Mouse (Mus musculus) liver, embryonic 16.5 days (tissue): ENCODE results near the gene Nln. TPM values are rescaled to one million over a fixed set of nuclear protein-coding genes. Genes with fewer than 3 reads are reported as not detected.

Source experiments
- ATAC-seq: fragments of 200-750 bp; cut with Nextera tagmentation; 2 replicates; pipeline ENCODE4 v1.8.0; 2017; ENCODE audit warnings: low read depth, mild to moderate bottlenecking, moderate number of reproducible peaks, moderate library complexity
- H3K27ac ChIP-seq: fragments of 300-500 bp; sonication (generic); 2 replicates; pipeline ENCODE4 v1.5.1; 2014; ENCODE audit warnings: mild to moderate bottlenecking, low read length
- H3K27me3 ChIP-seq: fragments of 300-500 bp; sonication (generic); 2 replicates; pipeline ENCODE4 v1.6.1; 2014; ENCODE audit warnings: low read depth, low read length, mixed read lengths; ENCODE audit not compliant: control insufficient read depth, insufficient read depth
- H3K36me3 ChIP-seq: fragments of 300-500 bp; sonication (generic); 2 replicates; pipeline ENCODE4 v1.6.1; 2014; ENCODE audit warnings: mild to moderate bottlenecking; ENCODE audit not compliant: control insufficient read depth, insufficient read depth
- H3K4me1 ChIP-seq: fragments of 300-500 bp; sonication (generic); 2 replicates; pipeline ENCODE4 v1.6.1; 2014; ENCODE audit warnings: low read depth, low read length, mixed read lengths; ENCODE audit not compliant: control insufficient read depth
- H3K4me2 ChIP-seq: fragments of 300-500 bp; sonication (generic); 2 replicates; pipeline ENCODE4 v1.6.1; 2014; ENCODE audit warnings: low read depth, low read length, mixed read lengths
- H3K4me3 ChIP-seq: fragments of 300-500 bp; sonication (generic); 2 replicates; pipeline ENCODE4 v1.5.1; 2014; ENCODE audit warnings: low read depth, mild to moderate bottlenecking, low read length
- H3K9ac ChIP-seq: fragments of 300-500 bp; sonication (generic); 2 replicates; pipeline ENCODE4 v1.6.1; 2014; ENCODE audit warnings: low read depth, low read length
- H3K9me3 ChIP-seq: fragments of 300-500 bp; sonication (generic); replicated peaks from 2 replicates; pipeline ENCODE4 v1.6.1; 2016; ENCODE audit warnings: low read length; ENCODE audit not compliant: control insufficient read depth
- WGBS: fragments of 180-500 bp; shearing (Covaris S2); extraction: QIAGEN DNeasy Blood & Tissue Kit; methylation state at CpG from one replicate; pipeline ENCODE4 v1.1.7; 2014; ENCODE audit not compliant: insufficient replicate concordance; 5-methylcytosine and 5-hydroxymethylcytosine counted together
- polyA plus RNA-seq: library from polyadenylated mRNA; unstranded; fragments of >200 nt; fragmentation: Nextera tagmentation; extraction: Ambion mirVana; gene quantifications from 2 replicates; pipeline ENCODE4 v1.2.1, GENCODE M21; 2015

Gene Nln
- polyA plus RNA-seq, 1 experiment from 2014 or later: 18.3 TPM

DNA sequence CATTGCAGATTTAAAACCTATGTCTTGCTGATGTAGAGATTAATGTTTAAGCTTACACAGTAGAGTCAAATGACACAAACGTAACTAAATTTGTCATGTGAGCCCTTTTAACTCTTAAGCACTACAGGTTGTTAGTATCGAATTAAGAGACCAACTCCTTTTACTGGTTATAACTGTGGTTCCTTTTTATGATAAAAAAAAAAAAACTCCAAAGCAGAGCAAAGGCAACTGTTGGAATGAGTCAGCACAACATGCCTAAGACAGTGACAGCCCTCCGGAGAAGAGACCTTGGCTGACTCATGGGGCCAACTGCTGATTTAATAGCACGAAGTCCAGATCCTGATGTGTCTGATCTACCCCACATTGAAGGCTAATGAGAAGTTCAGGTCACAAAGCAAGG lies 68.5 kb downstream of the Nln start:
- H3K36me3 ChIP-seq: no peaks in the 10 kb centered on the region
- WGBS: 13% methylated on average over 4 of the region's 4 CpGs
- H3K4me3 ChIP-seq: no peak overlapping the region
- no peak overlapping the region for H3K27ac ChIP-seq
- no peaks in the 10 kb centered on the region for H3K9me3 ChIP-seq
- no peak for ATAC-seq
- no peak overlapping the region for H3K4me2 ChIP-seq
- H3K4me1 ChIP-seq: peaks cover 9% of the 10 kb centered on the region
- H3K9ac ChIP-seq: no peak overlapping the region
- no peaks in the 10 kb centered on the region for H3K27me3 ChIP-seq

DNA sequence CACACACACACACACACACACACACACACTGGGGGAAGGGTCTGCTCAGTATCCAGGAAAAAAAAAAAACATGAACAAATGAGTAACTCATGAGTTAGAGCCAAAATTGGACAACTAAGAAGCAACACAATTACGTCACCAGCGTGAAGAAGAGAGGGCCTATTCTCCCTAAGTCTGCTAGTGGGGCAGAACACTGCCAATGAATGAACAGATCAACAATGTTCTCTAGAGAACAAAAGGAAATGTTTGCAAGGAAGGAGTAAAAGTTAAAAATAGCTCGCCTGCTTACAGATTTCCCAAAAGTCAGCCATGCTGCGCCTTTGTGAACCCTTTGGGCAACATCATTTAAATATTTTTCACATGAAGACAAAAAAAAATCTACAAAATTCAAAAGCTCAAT lies 69.6 kb downstream of the Nln start:
- Histone ChIP-seq H3K27me3 (no peaks in the 10 kb centered on the region), H3K36me3 (no peaks in the 10 kb centered on the region), H3K4me1 (peaks cover 14% of the 10 kb centered on the region), H3K27ac (no peak overlapping the region), H3K4me2 (no peak overlapping the region), H3K4me3 (no peak overlapping the region), H3K9ac (no peak overlapping the region), H3K9me3 (no peaks in the 10 kb centered on the region)
- WGBS: 74% methylated on average over 4 of the region's 4 CpGs
- ATAC-seq: no peak

DNA sequence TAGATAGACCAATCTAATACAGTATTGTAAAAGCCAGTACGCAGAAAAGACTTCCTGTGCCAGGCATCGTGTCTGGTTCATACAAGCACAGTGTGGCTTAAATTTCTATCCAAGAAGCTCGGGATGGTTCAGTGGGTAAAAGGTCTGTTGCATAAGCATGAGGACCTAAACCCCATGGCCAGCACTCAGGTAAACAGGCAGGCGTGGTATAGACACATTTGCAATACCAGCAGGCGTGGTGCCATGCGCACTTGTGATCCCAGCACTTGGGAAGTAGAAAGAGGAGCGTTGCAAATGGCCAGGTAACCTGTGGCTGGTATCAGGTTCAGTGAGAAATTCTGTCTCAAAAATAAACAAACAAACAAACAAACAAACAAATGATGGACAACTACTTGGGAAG lies 70.5 kb downstream of the Nln start:
- peak overlapping the region; percentile 21 for H3K27ac ChIP-seq
- H3K36me3 ChIP-seq: no peaks in the 10 kb centered on the region
- no peak overlapping the region for H3K4me3 ChIP-seq
- H3K9me3 ChIP-seq: no peaks in the 10 kb centered on the region
- H3K27me3 ChIP-seq: no peaks in the 10 kb centered on the region
- H3K4me2 ChIP-seq: peak overlapping the region; percentile 10; the same call in 1 of the 2 replicates
- H3K4me1 ChIP-seq: peaks cover 14% of the 10 kb centered on the region
- H3K9ac ChIP-seq: no peak overlapping the region
- WGBS: 69% methylated on average over 7 of the region's 7 CpGs
- peak; percentile 44 for ATAC-seq

DNA sequence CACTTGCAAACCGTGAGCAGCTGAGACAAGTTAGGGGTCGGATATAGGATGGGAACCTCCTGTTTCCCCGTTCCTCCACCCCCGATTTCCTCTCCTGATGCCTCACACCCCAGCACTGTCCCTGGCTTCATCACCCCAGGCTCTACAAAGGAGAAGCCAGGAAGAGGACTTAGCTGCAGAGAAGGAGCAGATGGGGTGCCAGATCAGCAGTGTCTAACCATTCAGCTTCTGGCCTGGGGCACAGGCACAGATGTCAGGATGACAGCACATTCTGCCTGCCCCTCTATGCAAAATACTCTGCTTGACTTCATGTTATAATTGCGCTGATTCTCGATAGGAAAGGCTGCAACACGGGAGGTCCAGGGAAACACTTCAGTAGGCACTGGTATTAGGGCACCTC lies 71.1 kb downstream of the Nln start:
- Histone ChIP-seq H3K9ac (no peak overlapping the region; the same call in 1 of the 2 replicates), H3K4me1 (peaks cover 14% of the 10 kb centered on the region), H3K27ac (peak overlapping the region; percentile 21), H3K36me3 (no peaks in the 10 kb centered on the region), H3K4me3 (no peak overlapping the region), H3K9me3 (no peaks in the 10 kb centered on the region), H3K4me2 (peak overlapping the region; percentile 26), H3K27me3 (no peaks in the 10 kb centered on the region)
- WGBS: 64% methylated on average over 7 of the region's 7 CpGs
- ATAC-seq: no peak

DNA sequence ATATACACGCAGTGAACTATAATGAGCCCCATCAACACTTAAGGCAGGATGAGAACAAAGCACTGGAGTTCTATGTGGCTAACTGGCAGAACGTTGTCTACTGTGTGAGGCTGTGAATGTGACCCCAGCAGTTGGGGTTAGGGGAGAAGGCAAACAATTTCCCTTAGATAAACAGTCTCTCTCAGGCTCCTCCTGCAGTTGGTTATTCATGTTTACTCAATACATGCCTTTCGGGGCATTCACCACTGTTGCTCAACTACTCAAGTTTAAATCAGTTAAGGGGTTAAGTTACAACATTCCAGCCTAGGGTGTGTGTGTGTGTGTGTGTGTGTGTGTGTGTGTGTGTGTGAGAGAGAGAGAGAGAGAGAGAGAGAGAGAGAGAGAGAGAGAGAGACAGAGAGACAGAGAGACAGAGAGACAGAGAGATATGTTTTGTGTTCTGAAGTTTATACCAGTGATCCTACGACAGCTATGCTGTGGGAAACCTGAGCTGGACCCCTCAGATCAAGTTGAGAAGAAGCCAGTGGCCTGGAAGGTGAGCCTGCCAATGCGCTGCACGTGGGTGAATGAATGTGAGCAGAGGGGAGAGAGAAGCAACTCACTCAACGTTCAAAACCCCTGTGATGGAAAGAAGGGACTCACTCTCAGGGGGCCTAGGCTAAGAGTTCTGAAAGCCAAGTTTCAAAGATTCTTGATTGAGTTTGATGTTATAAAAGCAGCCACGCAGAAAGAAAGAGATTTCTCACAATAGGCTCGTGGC lies 71.7 kb downstream of the Nln start:
- Histone ChIP-seq H3K4me2 (peak overlapping the region; percentile 28; the same call in 1 of the 2 replicates), H3K9ac (no peak overlapping the region; the same call in 1 of the 2 replicates), H3K9me3 (no peaks in the 10 kb centered on the region), H3K27me3 (no peaks in the 10 kb centered on the region), H3K36me3 (no peaks in the 10 kb centered on the region), H3K4me3 (no peak overlapping the region), H3K4me1 (peaks cover 19% of the 10 kb centered on the region), H3K27ac (peak overlapping the region; percentile 81)
- ATAC-seq: peak; percentile 81
- WGBS: 52% methylated on average over 9 of the region's 9 CpGs

DNA sequence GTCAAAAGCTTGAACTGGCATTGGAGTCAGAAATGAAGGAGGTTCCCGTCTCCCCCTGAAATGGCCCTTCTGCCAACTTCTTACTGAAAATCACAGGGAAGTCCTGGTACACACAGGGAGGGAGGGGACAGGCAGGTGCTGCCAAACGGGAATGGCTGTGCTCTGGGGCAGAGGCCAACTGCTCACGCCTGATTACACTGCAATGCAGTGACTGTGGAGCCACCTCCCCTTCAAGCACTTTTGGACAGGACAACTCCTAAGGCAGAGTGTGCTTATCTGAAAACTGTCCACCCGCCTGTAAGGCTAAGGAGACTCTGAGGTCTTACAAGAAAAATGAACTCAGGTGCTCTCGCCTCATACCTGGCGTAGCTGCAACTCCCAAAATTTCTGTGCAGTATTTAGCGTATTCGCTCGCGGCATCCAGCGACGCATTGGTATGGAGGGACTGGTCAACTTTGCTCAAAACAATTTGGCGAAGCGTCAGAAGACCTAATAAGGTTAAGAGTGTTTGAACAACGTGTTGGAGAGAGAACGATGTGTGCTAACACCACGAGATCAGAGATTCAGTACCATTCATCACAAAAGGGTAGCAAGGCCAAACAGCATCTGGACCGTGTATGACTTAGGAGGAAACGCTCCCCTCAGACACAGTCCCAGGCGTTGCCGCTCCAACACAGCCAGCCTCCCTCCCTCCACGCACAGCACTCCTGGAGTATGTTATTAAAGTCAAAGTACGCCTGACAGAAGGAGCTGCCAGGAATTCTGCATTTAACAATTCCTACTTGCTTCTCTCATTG lies 72.7 kb downstream of the Nln start:
- H3K4me1 ChIP-seq: peaks cover 20% of the 10 kb centered on the region
- no peak overlapping the region for H3K9ac ChIP-seq
- H3K9me3 ChIP-seq: no peaks in the 10 kb centered on the region
- no peak overlapping the region for H3K4me3 ChIP-seq
- H3K36me3 ChIP-seq: no peaks in the 10 kb centered on the region
- H3K27me3 ChIP-seq: no peaks in the 10 kb centered on the region
- peak overlapping the region; percentile 81 for H3K27ac ChIP-seq
- WGBS: 67% methylated on average over 23 of the region's 23 CpGs
- peak overlapping the region; percentile 28 for H3K4me2 ChIP-seq
- peak; percentile 69 for ATAC-seq

DNA sequence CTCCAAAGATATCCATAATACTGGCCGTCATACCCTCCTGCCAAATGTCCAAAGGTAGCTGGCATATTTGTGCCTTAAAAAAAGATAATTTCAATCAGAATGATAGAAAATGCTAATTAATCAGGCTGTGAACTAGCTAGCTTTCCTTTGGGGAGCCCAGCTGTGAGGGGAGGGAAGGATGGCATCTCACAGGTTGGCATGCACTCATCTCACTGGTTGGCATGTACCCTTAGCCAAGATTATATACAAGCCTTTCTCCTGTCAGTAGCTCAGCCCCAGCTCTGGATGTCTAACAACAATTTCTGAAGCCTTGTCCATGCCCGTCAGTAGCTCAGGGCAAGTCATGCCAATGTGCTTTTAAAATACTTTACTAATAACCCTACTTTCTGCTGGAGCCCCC lies 73.8 kb downstream of the Nln start:
- Histone ChIP-seq H3K4me1 (peaks cover 14% of the 10 kb centered on the region), H3K27me3 (no peaks in the 10 kb centered on the region), H3K36me3 (no peaks in the 10 kb centered on the region), H3K9me3 (no peaks in the 10 kb centered on the region), H3K9ac (no peak overlapping the region), H3K27ac (no peak overlapping the region), H3K4me3 (no peak overlapping the region), H3K4me2 (no peak overlapping the region)
- WGBS: 71% methylated on average over 2 of the region's 2 CpGs
- ATAC-seq: no peak

DNA sequence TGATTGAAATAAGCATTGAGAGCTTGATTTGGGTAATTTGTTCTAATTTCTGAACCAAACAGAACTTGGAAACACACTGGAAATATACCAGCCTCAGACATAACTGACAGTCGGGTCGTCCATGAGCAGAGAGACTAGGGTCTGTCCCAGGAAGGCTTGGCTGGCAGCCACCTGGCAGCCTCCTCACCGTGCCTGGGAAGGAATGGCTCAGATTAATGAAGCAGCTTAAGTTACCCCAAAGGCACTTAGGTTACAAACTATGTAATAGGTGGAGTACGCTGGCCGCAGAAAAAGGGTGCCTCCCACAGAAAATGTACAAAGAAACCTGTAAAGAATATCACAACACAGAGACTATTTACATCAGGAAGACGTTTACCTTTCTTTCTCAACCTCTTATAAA lies 74.6 kb downstream of the Nln start:
- Histone ChIP-seq H3K9me3 (no peaks in the 10 kb centered on the region), H3K27ac (no peak overlapping the region), H3K27me3 (no peaks in the 10 kb centered on the region), H3K4me1 (peaks cover 16% of the 10 kb centered on the region), H3K4me2 (no peak overlapping the region), H3K36me3 (no peaks in the 10 kb centered on the region), H3K9ac (no peak overlapping the region), H3K4me3 (no peak overlapping the region)
- no peak for ATAC-seq
- 61% methylated on average over 6 of the region's 6 CpGs for WGBS

DNA sequence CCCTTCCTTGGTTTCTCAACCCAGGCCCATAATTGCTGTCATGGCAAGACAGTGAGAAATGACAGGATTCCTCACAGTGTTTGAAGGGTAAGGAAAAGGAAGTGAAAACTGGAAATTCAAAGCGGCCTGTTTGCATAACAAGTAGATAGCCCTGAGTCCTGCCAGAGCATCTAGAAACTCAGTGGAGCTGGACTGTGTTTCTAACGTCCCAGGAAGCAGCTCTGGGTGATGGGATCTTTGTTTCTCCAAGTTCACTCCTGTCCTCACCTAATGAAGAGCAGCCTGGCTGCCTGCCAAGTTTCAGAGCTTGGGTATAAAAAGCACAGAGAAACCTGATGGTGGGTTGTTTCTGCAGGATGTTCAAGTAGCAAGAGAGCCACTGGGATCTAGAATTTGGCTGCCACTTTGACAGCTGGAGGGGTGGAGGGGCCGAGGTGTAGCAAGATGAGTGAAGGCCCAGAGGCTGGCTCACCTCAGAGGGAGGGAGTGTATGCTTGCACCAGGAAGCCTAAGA lies 76.7 kb downstream of the Nln start:
- Histone ChIP-seq H3K27me3 (no peaks in the 10 kb centered on the region), H3K9ac (no peak overlapping the region), H3K27ac (no peak overlapping the region; the same call in none of the 2 replicates), H3K4me3 (no peak overlapping the region), H3K4me2 (no peak overlapping the region), H3K36me3 (no peaks in the 10 kb centered on the region), H3K9me3 (no peaks in the 10 kb centered on the region), H3K4me1 (peaks cover 23% of the 10 kb centered on the region)
- WGBS: 27% methylated on average over 3 of the region's 3 CpGs
- no peak for ATAC-seq
